Mouse (Mus musculus): ENCODE data around the gene Nsd2. TPM values are rescaled to one million over a fixed set of nuclear protein-coding genes. Genes with fewer than 3 reads are reported as not detected.

Nsd2 gene
- polyA plus RNA-seq, 1 experiment from 2014 or later: 45.8 TPM

DNA sequence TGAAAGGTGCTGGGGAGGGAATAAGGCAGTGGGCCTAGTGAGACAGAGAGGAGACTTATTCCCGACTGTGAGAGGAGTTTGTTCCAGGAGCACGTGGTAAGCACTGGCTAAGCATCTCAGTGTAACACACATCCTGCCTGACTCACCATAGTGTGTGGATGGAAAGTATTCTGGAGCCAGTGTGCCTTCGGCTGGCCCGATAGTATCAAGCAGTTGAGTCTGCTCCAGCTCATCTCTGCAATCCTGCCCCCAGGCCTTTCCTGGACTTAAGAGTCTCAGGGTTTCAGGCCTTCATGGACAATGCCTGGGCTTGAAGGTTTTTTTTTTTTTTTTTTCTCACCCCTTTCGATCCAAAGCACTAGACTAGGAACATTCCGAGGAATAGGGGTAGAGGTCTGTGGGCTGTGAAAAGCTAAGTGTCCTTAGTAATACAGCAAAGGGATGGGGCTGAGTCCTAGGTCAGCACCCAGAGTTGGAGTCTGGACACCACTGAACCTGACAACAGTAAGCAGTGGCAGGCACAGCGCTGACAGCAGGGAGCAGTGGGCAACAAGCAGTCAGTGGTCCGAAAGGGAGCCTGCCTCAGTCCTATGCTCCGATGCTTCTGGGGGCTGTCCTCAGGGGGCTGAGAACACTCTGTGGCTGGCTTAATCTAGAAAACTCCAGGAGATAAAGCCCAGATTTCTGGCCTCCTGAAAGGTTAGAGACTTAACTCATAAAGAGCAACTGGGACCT, 1.2 kb upstream of the Nsd2 start:
- no peaks in the 10 kb centered on the region for H3K9me3 ChIP-seq
- no peaks in the 10 kb centered on the region for H3K36me3 ChIP-seq
- H3K27ac ChIP-seq: peak overlapping the region; percentile 97
- no peaks in the 10 kb centered on the region for H3K27me3 ChIP-seq
- H3K9ac ChIP-seq: peak overlapping the region; percentile 99
- H3K4me2 ChIP-seq: peak overlapping the region; percentile 81
- WGBS: 6% methylated on average over 9 of the region's 9 CpGs
- peak overlapping the region; percentile 99 for H3K4me3 ChIP-seq
- peak; percentile 21; the same call in 1 of the 2 replicates for ATAC-seq (ENCODE audit: insufficient number of reproducible peaks, insufficient read depth, low FRiP score, low TSS enrichment, low read depth)
- H3K4me1 ChIP-seq: peaks cover 29% of the 10 kb centered on the region

DNA sequence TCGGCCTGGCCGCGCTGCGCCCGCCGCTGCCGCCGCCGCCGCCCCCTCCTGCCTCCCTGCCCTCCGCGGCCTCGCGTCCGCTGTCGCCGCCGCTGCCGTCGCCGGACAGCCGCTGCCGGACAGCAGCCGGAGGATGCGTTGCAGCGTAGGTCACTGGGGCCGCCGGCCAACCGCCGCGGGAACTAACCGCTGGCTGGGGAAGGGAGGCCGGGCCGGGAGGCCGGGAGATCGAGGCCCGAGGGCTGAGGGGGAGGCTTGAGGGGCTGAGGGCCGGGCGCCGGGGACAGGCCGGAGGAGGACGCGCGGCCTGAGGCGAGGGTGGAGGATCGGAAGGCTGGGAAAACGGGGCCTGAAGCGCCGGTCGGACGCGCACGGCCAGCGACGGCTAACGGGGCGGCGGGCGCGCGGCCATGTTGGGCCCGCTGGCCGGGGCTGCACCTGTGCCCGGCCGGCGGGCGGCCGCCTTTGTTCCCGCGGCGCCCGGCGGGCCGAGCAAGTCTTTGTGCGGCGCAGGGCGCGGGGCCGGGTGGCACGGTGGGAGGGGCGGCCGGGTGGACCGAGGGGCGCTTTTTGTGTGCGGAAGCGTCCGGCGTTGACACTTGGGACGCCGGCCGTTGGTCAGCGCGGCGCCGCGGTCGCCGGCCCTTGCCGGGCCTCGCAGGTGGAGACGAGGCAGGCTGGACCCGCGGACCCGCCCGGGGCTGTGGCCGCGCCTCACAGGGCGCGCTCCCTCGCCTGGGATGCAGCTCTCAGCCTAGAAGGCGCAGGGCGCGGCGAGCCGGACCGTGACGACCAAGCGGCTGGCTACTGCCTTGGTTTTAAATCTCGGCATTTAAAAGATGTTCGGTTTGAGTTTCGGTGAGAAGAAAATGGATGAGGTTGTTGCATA, 452 bp downstream of the Nsd2 start:
- H3K9me3 ChIP-seq: no peaks in the 10 kb centered on the region
- no peak for ATAC-seq (ENCODE audit: insufficient number of reproducible peaks, insufficient read depth, low FRiP score, low TSS enrichment, low read depth)
- peak overlapping the region; percentile 97 for H3K27ac ChIP-seq
- no peaks in the 10 kb centered on the region for H3K36me3 ChIP-seq
- peak overlapping the region; percentile 99 for H3K4me3 ChIP-seq
- peak overlapping the region; percentile 67 for H3K4me2 ChIP-seq
- H3K4me1 ChIP-seq: peaks cover 29% of the 10 kb centered on the region
- H3K9ac ChIP-seq: peak overlapping the region; percentile 99
- H3K27me3 ChIP-seq: no peaks in the 10 kb centered on the region
- WGBS: under 1% methylated on average over 113 of the region's 121 CpGs

DNA sequence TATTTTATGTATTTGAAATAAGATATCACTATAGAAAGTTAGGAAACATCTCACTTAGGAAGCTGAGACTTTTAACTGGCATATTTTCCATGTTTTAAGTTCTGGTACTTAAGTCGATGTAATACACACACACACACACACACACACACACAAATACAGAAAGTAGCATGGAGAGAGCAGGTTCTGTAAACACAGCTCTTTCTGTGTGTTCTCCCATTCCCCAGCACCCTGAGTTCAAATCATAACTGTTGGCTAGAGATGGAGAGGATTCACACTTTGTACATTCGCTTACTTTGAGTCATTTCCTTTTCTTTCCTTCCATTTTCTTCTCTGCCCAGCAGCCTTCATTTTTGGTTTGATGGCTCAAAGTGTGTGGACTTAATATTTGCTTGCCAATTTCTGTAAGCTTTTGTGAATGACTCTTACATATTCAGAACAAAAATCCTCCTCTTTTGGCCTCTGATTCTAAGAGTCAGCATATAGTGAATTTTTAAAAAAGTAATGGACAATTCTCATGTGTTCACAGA, 1.4 kb downstream of the Nsd2 start:
- Histone ChIP-seq H3K4me2 (peak overlapping the region; percentile 67), H3K9ac (peak overlapping the region; percentile 99), H3K36me3 (no peaks in the 10 kb centered on the region), H3K9me3 (no peaks in the 10 kb centered on the region), H3K4me1 (peaks cover 29% of the 10 kb centered on the region), H3K27me3 (no peaks in the 10 kb centered on the region), H3K27ac (no peak overlapping the region), H3K4me3 (peak overlapping the region; percentile 99)
- 44% methylated on average over 2 of the region's 2 CpGs for WGBS
- no peak for ATAC-seq (ENCODE audit: insufficient number of reproducible peaks, insufficient read depth, low FRiP score, low TSS enrichment, low read depth)

DNA sequence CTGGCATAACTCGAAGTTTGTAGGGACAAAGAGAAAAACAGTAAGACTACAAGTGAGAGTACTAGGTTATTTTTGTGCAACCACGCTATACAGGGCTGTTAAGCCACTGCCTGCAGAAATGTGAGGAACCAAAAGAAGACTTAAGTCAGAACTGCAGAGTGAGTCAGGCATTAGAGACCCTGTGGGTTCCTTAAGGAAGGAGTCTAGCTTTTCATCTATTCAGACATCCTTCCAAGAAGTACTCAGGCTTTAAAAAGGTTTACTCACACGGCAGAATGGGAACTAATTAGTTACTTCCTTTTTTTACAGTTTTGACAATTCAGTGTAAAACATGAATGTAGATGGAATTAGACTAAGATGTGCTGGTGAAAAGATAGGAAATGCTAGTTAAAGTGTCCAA, 1.9 kb downstream of the Nsd2 start:
- Histone ChIP-seq H3K4me1 (peaks cover 29% of the 10 kb centered on the region), H3K36me3 (no peaks in the 10 kb centered on the region), H3K9ac (peak overlapping the region; percentile 54; the same call in 1 of the 2 replicates), H3K4me2 (peak overlapping the region; percentile 67), H3K9me3 (no peaks in the 10 kb centered on the region), H3K4me3 (peak overlapping the region; percentile 99), H3K27ac (no peak overlapping the region), H3K27me3 (no peaks in the 10 kb centered on the region)
- no peak for ATAC-seq (ENCODE audit: insufficient number of reproducible peaks, insufficient read depth, low FRiP score, low TSS enrichment, low read depth)
- WGBS: 31% methylated on average over 3 of the region's 3 CpGs

DNA sequence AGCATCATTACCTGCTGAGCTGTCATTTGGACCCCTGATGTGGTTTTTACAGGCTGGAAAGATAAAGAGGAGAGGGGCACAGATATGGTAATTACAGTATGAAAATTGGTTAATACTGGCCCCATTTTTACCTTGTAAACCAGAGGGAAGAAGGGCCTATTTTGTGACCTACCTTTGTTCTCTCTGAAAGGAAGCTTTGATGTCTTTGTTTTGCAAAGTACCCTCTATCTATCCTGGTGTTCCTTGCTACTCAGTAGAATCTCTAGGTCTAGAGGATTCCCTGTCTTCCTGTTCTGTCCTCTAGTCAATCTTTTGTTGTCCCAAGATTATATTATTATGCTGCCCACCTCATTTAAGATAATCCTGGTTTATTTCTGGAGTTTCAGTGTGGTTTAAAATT, 5.5 kb downstream of the Nsd2 start:
- Histone ChIP-seq H3K4me2 (no peak overlapping the region), H3K4me1 (peaks cover 17% of the 10 kb centered on the region), H3K9me3 (no peaks in the 10 kb centered on the region), H3K9ac (no peak overlapping the region), H3K36me3 (peaks cover 4% of the 10 kb centered on the region; the same call in 1 of the 2 replicates), H3K27ac (no peak overlapping the region), H3K27me3 (no peaks in the 10 kb centered on the region), H3K4me3 (no peak overlapping the region)
- no peak for ATAC-seq (ENCODE audit: insufficient number of reproducible peaks, insufficient read depth, low FRiP score, low TSS enrichment, low read depth)

DNA sequence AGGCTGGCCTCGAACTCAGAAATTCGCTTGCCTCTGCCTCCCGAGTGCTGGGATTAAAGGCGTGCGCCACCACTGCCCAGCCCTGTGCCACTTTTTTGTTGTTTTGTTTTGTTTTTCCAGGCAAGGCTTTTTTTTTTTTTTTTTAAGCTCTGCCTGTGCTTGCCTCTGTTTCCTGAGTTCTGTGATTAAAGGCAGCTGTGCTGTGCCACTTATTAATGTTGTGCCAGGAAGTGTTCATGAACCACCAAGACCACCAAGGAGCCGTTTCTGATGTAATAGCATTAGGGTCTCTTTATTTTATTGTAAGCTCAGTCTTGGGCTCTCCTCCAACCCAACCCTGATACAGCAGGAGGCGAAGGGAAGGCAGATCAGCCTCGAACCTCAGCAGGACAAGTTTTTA, 7.6 kb downstream of the Nsd2 start:
- no peak overlapping the region for H3K4me2 ChIP-seq
- no peak overlapping the region for H3K27ac ChIP-seq
- H3K9me3 ChIP-seq: no peaks in the 10 kb centered on the region
- H3K9ac ChIP-seq: no peak overlapping the region
- peaks cover 6% of the 10 kb centered on the region for H3K4me1 ChIP-seq
- WGBS: 73% methylated on average over 8 of the region's 8 CpGs
- no peak for ATAC-seq (ENCODE audit: insufficient number of reproducible peaks, insufficient read depth, low FRiP score, low TSS enrichment, low read depth)
- H3K36me3 ChIP-seq: peaks cover 7% of the 10 kb centered on the region; the same call in 1 of the 2 replicates
- no peaks in the 10 kb centered on the region for H3K27me3 ChIP-seq
- no peak overlapping the region for H3K4me3 ChIP-seq

DNA sequence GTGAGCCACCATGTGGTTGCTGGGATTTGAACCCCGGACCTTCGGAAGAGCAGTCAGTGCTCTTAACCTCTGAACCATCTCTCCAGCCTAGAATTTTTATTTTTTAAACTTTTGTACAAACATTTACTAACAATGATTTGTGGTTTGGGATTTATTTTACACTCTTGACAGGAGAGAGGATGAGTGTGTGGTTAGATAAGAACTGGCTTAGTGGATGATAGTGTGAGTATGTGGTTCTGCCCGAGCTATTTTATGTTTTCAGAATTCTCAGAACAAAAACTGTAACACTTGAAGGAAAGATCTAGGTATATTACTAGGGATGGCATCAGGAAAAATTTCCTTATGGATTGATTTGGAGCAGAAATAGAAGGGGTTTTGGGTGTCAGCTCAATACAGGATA, 9.4 kb downstream of the Nsd2 start:
- peaks cover 7% of the 10 kb centered on the region; the same call in 1 of the 2 replicates for H3K36me3 ChIP-seq
- 93% methylated on average over 3 of the region's 3 CpGs for whole genome bisulfite sequencing
- ATAC-seq (ENCODE audit: insufficient number of reproducible peaks, insufficient read depth, low FRiP score, low TSS enrichment, low read depth): no peak

DNA sequence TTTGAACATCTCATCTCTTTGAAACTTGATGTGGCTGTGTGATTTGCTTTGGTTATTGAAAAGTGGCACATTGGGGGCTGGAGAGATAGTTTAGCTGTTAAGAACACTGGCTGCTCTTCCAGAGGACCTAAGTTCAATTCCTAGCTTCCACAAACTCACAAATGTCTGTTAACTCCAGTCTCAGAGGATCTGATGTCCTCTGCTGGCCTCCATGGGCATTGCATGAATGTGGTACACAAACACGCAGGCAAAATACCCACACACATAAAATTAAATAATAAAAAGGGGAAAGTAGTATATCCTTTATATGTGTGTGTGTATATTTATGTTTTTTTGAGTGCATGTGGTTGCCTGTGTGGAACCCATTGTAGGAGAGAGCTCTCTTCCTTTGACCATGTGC, 10.3 kb downstream of the Nsd2 start:
- Histone ChIP-seq H3K9ac (no peak overlapping the region), H3K4me2 (no peak overlapping the region), H3K4me1 (no peaks in the 10 kb centered on the region), H3K4me3 (no peak overlapping the region), H3K36me3 (peaks cover 7% of the 10 kb centered on the region; the same call in 1 of the 2 replicates), H3K27ac (no peak overlapping the region), H3K27me3 (no peaks in the 10 kb centered on the region), H3K9me3 (no peaks in the 10 kb centered on the region)
- no peak for ATAC-seq (ENCODE audit: insufficient number of reproducible peaks, insufficient read depth, low FRiP score, low TSS enrichment, low read depth)
- WGBS: 76% methylated on average over 1 of the region's 1 CpGs

More for the DNA sequence above, 9.4 kb downstream of the Nsd2 start:
- Histone ChIP-seq H3K27ac (no peak overlapping the region), H3K4me2 (no peak overlapping the region), H3K4me3 (no peak overlapping the region), H3K9me3 (no peaks in the 10 kb centered on the region), H3K4me1 (no peaks in the 10 kb centered on the region), H3K27me3 (no peaks in the 10 kb centered on the region), H3K9ac (no peak overlapping the region)

DNA sequence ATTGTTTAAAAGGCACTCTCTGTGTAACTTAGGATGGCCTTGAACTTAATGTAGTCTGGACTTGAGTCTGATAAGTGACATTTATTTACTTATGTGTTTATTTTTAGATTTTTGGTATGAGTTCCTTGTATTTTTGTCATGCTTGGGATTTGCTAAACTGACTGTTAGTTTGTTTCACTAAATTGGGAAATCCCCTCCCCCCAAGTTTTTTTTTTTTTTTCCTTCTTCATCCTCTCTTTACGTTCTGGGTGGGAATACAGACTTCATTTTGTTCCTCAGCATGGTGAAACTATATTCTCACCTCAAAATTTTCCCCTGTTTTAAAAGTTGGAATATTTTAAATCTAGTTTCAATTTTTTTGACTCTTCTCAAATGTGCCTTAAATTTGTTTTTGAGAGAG, 20.8 kb downstream of the Nsd2 start:
- Histone ChIP-seq H3K36me3 (peaks cover 22% of the 10 kb centered on the region), H3K9ac (no peak overlapping the region), H3K27me3 (no peaks in the 10 kb centered on the region), H3K27ac (no peak overlapping the region), H3K4me3 (no peak overlapping the region), H3K9me3 (no peaks in the 10 kb centered on the region), H3K4me1 (no peaks in the 10 kb centered on the region), H3K4me2 (no peak overlapping the region)
- ATAC-seq (ENCODE audit: insufficient number of reproducible peaks, insufficient read depth, low FRiP score, low TSS enrichment, low read depth): no peak
- WGBS: 79% methylated on average over 1 of the region's 1 CpGs

DNA sequence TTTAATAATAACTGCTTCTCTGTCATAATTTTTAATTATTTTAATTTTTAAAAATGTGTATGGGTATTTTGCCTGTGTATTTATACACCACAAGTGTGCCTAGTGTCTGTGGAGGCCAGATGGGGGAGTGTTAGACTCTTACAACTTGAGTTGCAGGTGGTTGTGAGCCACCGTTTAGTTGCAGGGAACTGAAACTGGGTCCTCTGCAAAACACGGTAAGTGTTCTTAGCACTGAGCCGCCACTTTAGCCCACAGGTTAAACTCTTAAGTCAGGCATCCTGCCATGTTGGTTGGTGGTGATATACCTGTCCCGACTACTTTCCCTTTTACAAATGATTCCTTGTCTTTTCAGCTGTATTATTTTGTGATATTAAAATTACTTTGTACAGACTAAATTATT, 22.0 kb downstream of the Nsd2 start:
- H3K9me3 ChIP-seq: no peaks in the 10 kb centered on the region
- ATAC-seq (ENCODE audit: insufficient number of reproducible peaks, insufficient read depth, low FRiP score, low TSS enrichment, low read depth): no peak
- WGBS: 87% methylated on average over 4 of the region's 4 CpGs

DNA sequence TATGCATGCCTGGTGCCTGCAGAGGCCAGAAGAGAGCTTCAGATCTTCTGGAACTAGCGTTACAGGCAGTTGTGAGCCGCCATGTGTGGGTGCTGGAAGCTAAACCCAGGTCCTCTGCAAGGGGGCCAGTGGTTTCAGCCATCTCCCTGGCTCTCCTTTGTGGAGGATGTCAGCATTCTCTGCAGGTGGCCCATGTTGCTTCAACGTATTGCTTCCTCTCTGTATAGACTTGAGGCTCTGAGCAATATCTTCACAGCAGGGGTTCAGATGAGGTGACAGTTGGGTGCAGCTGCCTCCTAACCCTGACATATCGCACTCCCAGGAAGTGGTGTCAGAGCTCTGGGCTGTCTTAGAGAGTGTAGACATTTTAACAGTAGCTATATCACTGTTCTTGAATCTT, 30.9 kb downstream of the Nsd2 start:
- no peaks in the 10 kb centered on the region for H3K4me1 ChIP-seq
- ATAC-seq (ENCODE audit: insufficient number of reproducible peaks, insufficient read depth, low FRiP score, low TSS enrichment, low read depth): no peak
- H3K27me3 ChIP-seq: no peaks in the 10 kb centered on the region
- no peak overlapping the region for H3K27ac ChIP-seq
- no peak overlapping the region for H3K9ac ChIP-seq
- no peak overlapping the region for H3K4me3 ChIP-seq
- H3K36me3 ChIP-seq: peaks cover 44% of the 10 kb centered on the region
- no peaks in the 10 kb centered on the region for H3K9me3 ChIP-seq
- WGBS: 93% methylated on average over 4 of the region's 4 CpGs
- H3K4me2 ChIP-seq: no peak overlapping the region

More for the DNA sequence above, 22.0 kb downstream of the Nsd2 start:
- H3K36me3 ChIP-seq: peaks cover 25% of the 10 kb centered on the region
- no peak overlapping the region for H3K27ac ChIP-seq
- H3K9ac ChIP-seq: no peak overlapping the region
- H3K27me3 ChIP-seq: no peaks in the 10 kb centered on the region
- no peak overlapping the region for H3K4me3 ChIP-seq
- no peak overlapping the region for H3K4me2 ChIP-seq
- no peaks in the 10 kb centered on the region for H3K4me1 ChIP-seq

Data from embryonic facial prominence, embryonic 13.5 days (tissue).